Mouse (Mus musculus) hindbrain, embryonic 13.5 days (tissue): ENCODE results near the gene Arfgap1. TPM values are rescaled to one million over a fixed set of nuclear protein-coding genes. Genes with fewer than 3 reads are reported as not detected.
A peak's percentile ranks its signal among the peaks of the same experiment; 100 is the strongest.

ENCODE experiments used
- ATAC-seq: fragments of 200-750 bp; cut with Nextera tagmentation; 2 replicates; pipeline ENCODE4 v1.8.0; 2017; ENCODE audit warnings: moderate TSS enrichment; ENCODE audit not compliant: low FRiP score
- H3K27ac ChIP-seq: fragments of 300-500 bp; sonication (generic); 2 replicates; pipeline ENCODE4 v1.5.1; 2015; ENCODE audit warnings: inconsistent platforms, mild to moderate bottlenecking, moderate library complexity
- H3K27me3 ChIP-seq: fragments of 300-500 bp; sonication (generic); 2 replicates; pipeline ENCODE4 v1.6.1; 2015; ENCODE audit warnings: mild to moderate bottlenecking, inconsistent platforms
- H3K36me3 ChIP-seq: fragments of 300-500 bp; sonication (generic); 2 replicates; pipeline ENCODE4 v1.6.1; 2015; ENCODE audit warnings: mild to moderate bottlenecking, inconsistent platforms
- H3K4me1 ChIP-seq: fragments of 300-500 bp; sonication (generic); replicated peaks from 2 replicates; pipeline ENCODE4 v1.6.1; 2015; ENCODE audit warnings: inconsistent platforms
- H3K4me2 ChIP-seq: fragments of 300-500 bp; sonication (generic); 2 replicates; pipeline ENCODE4 v1.6.1; 2015; ENCODE audit warnings: inconsistent platforms, mild to moderate bottlenecking, moderate library complexity
- H3K4me3 ChIP-seq: fragments of 300-500 bp; sonication (generic); 2 replicates; pipeline ENCODE4 v1.5.1; 2015; ENCODE audit warnings: mild to moderate bottlenecking, inconsistent platforms
- H3K9ac ChIP-seq: fragments of 300-500 bp; sonication (generic); 2 replicates; pipeline ENCODE4 v1.6.1; 2015; ENCODE audit warnings: mild to moderate bottlenecking, inconsistent platforms
- H3K9me3 ChIP-seq: fragments of 300-500 bp; sonication (generic); 2 replicates; pipeline ENCODE4 v1.6.1; 2016; ENCODE audit warnings: inconsistent platforms
- WGBS: fragments of 180-500 bp; shearing (Covaris S2); methylation state at CpG from one replicate; pipeline ENCODE4 v1.1.7; 2015; 5-methylcytosine and 5-hydroxymethylcytosine counted together
- polyA plus RNA-seq: library from polyadenylated mRNA; unstranded; fragments of >200 nt; fragmentation: Nextera tagmentation; extraction: Ambion mirVana; gene quantifications from 2 replicates; pipeline ENCODE4 v1.2.1, GENCODE M21; 2015

Gene Arfgap1
- polyA plus RNA-seq, 1 experiment from 2014 or later: 101 TPM

- peak; percentile 92 for ATAC-seq
- Histone ChIP-seq H3K27me3 (no peaks in the 10 kb centered on the region), H3K4me3 (peak within 1 kb of the TSS; percentile 69), H3K27ac (peak within 1 kb of the TSS; percentile 97), H3K36me3 (no peaks in the 10 kb centered on the region), H3K9me3 (no peaks in the 10 kb centered on the region), H3K4me2 (peak within 1 kb of the TSS; percentile 77), H3K4me1 (peaks cover 59% of the 10 kb centered on the region), H3K9ac (peak within 1 kb of the TSS; percentile 89)
- under 1% methylated on average over 52 of the region's 52 CpGs for WGBS
These were observed 12.7 kb upstream of the Arfgap1 start, which contains the start of gene Nkain4 for GRCm38 (mm10) chr2:180954061-180955047. TSS of gene Nkain4 (minus strand) at chr2:180954699.

- Histone ChIP-seq H3K4me3 (no peak overlapping the region), H3K4me1 (peaks cover 9% of the 10 kb centered on the region; the same call in 1 of the 2 replicates), H3K4me2 (no peak overlapping the region), H3K27me3 (no peaks in the 10 kb centered on the region), H3K27ac (no peak overlapping the region), H3K9me3 (no peaks in the 10 kb centered on the region), H3K36me3 (no peaks in the 10 kb centered on the region), H3K9ac (no peak overlapping the region)
- ATAC-seq: no peak
- 84% methylated on average over 7 of the region's 7 CpGs for WGBS
These were observed 7.4 kb upstream of the Arfgap1 start for GRCm38 (mm10) chr2:180959605-180960004.

- Histone ChIP-seq H3K4me1 (peaks cover 5% of the 10 kb centered on the region; the same call in 1 of the 2 replicates), H3K9ac (no peak overlapping the region), H3K4me3 (no peak overlapping the region), H3K27ac (no peak overlapping the region), H3K9me3 (no peaks in the 10 kb centered on the region), H3K4me2 (no peak overlapping the region), H3K27me3 (no peaks in the 10 kb centered on the region), H3K36me3 (no peaks in the 10 kb centered on the region)
- WGBS: 73% methylated on average over 3 of the region's 3 CpGs
- ATAC-seq: no peak
These were observed 6.8 kb upstream of the Arfgap1 start for GRCm38 (mm10) chr2:180960187-180960586.

GRCm38 (mm10) chr2:180962616-180963308 is 4.3 kb upstream of the Arfgap1 start:
- Histone ChIP-seq H3K9me3 (no peaks in the 10 kb centered on the region), H3K9ac (no peak overlapping the region), H3K36me3 (no peaks in the 10 kb centered on the region), H3K27ac (no peak overlapping the region), H3K4me1 (peaks cover 11% of the 10 kb centered on the region), H3K4me2 (no peak overlapping the region), H3K4me3 (no peak overlapping the region), H3K27me3 (no peaks in the 10 kb centered on the region)
- no peak for ATAC-seq
- 80% methylated on average over 2 of the region's 2 CpGs for WGBS

GRCm38 (mm10) chr2:180963956-180964355 is 3.1 kb upstream of the Arfgap1 start:
- ATAC-seq: no peak
- Histone ChIP-seq H3K27me3 (no peaks in the 10 kb centered on the region), H3K4me2 (no peak overlapping the region), H3K4me3 (no peak overlapping the region), H3K9me3 (no peaks in the 10 kb centered on the region), H3K36me3 (peaks cover 3% of the 10 kb centered on the region; the same call in 1 of the 2 replicates), H3K4me1 (peaks cover 22% of the 10 kb centered on the region), H3K9ac (no peak overlapping the region), H3K27ac (no peak overlapping the region)
- 8% methylated on average over 5 of the region's 5 CpGs for WGBS

GRCm38 (mm10) chr2:180966092-180966882 is 738 bp upstream of the Arfgap1 start:
- no peak for ATAC-seq
- H3K4me1 ChIP-seq: peaks cover 28% of the 10 kb centered on the region
- peak overlapping the region; percentile 95 for H3K4me3 ChIP-seq
- H3K4me2 ChIP-seq: peak overlapping the region; percentile 98
- peak overlapping the region; percentile 91 for H3K27ac ChIP-seq
- 18% methylated on average over 14 of the region's 14 CpGs for WGBS
- H3K27me3 ChIP-seq: no peaks in the 10 kb centered on the region
- peaks cover 20% of the 10 kb centered on the region for H3K36me3 ChIP-seq
- no peaks in the 10 kb centered on the region for H3K9me3 ChIP-seq
- peak overlapping the region; percentile 98 for H3K9ac ChIP-seq

GRCm38 (mm10) chr2:180981133-180981532 is 14.1 kb downstream of the Arfgap1 start:
- H3K4me2 ChIP-seq: no peak overlapping the region
- no peak for ATAC-seq
- peaks cover 87% of the 10 kb centered on the region for H3K36me3 ChIP-seq
- H3K9me3 ChIP-seq: no peaks in the 10 kb centered on the region
- no peaks in the 10 kb centered on the region for H3K4me1 ChIP-seq
- no peak overlapping the region for H3K9ac ChIP-seq
- no peaks in the 10 kb centered on the region for H3K27me3 ChIP-seq
- WGBS: 88% methylated on average over 6 of the region's 6 CpGs
- H3K4me3 ChIP-seq: no peak overlapping the region
- no peak overlapping the region for H3K27ac ChIP-seq

- Histone ChIP-seq H3K4me2 (no peak overlapping the region), H3K4me1 (peaks cover 25% of the 10 kb centered on the region), H3K4me3 (no peak overlapping the region), H3K27ac (no peak overlapping the region), H3K9ac (no peak overlapping the region), H3K9me3 (no peaks in the 10 kb centered on the region), H3K36me3 (peaks cover 42% of the 10 kb centered on the region), H3K27me3 (no peaks in the 10 kb centered on the region)
- no peak for ATAC-seq
- WGBS: 85% methylated on average over 2 of the region's 2 CpGs
These were observed 18.6 kb downstream of the Arfgap1 start for GRCm38 (mm10) chr2:180985635-180986034.

GRCm38 (mm10) chr2:180986449-180986848 is 19.4 kb downstream of the Arfgap1 start, which contains the start of gene Col20a1:
TSS of gene Col20a1 (plus strand) at chr2:180986535.
- WGBS: 50% methylated on average over 2 of the region's 2 CpGs

GRCm38 (mm10) chr2:180987001-180987400 is 20.0 kb downstream of the Arfgap1 start:
- no peak for ATAC-seq
- WGBS: 55% methylated on average over 1 of the region's 1 CpGs
- H3K4me2 ChIP-seq: no peak overlapping the region
- peaks cover 28% of the 10 kb centered on the region for H3K36me3 ChIP-seq
- H3K4me3 ChIP-seq: no peak overlapping the region
- H3K27ac ChIP-seq: no peak overlapping the region
- no peaks in the 10 kb centered on the region for H3K9me3 ChIP-seq
- H3K27me3 ChIP-seq: no peaks in the 10 kb centered on the region
- no peak overlapping the region for H3K9ac ChIP-seq
- peaks cover 25% of the 10 kb centered on the region for H3K4me1 ChIP-seq

More at GRCm38 (mm10) chr2:180986449-180986848, 19.4 kb downstream of the Arfgap1 start, which contains the start of gene Col20a1:
- H3K27me3 ChIP-seq: no peaks in the 10 kb centered on the region
- peaks cover 34% of the 10 kb centered on the region for H3K36me3 ChIP-seq
- H3K9me3 ChIP-seq: no peaks in the 10 kb centered on the region
- no peak for ATAC-seq
- H3K4me2 ChIP-seq: no peak within 1 kb of the TSS
- no peak within 1 kb of the TSS for H3K4me3 ChIP-seq
- H3K9ac ChIP-seq: no peak within 1 kb of the TSS
- peaks cover 25% of the 10 kb centered on the region for H3K4me1 ChIP-seq
- no peak within 1 kb of the TSS for H3K27ac ChIP-seq

GRCm38 (mm10) chr2:180987432-180988030 is 20.5 kb downstream of the Arfgap1 start:
- 30% methylated on average over 5 of the region's 5 CpGs for WGBS
- ATAC-seq: no peak

More at GRCm38 (mm10) chr2:180987432-180988030, 20.5 kb downstream of the Arfgap1 start:
- Histone ChIP-seq H3K27me3 (no peaks in the 10 kb centered on the region), H3K4me3 (no peak overlapping the region), H3K4me2 (no peak overlapping the region), H3K27ac (peak overlapping the region; percentile 40; the same call in 1 of the 2 replicates), H3K36me3 (peaks cover 23% of the 10 kb centered on the region), H3K4me1 (peaks cover 25% of the 10 kb centered on the region), H3K9ac (no peak overlapping the region), H3K9me3 (no peaks in the 10 kb centered on the region)
